Mouse (Mus musculus): Measurements from ENCODE around the gene Rhox3a.
"Not testable (repeated sequence)": the region's sequence is repeated elsewhere in the genome, so short reads cannot be mapped to it uniquely, and the experiment has no call there.

The Rhox3a gene

DNA sequence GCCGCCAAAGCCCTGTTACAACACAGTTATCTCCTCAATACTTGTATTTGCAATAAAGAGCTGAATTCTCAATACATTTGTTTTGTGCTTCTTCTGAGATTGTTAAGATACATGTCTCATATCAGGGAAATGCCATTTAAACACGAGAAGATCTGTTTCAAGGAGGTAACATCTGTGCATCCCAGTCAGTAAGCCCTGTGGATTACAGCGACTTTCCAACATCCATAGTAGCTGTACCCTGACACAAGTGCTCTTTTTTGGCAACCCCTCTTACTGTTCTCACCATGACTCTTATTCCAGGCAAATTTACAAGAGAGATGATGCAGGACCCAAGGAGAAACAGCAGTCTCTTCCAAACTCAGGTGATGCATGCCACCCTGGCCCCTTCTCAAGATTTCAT, at the start of gene Rhox3a:
Gene Rhox3a, plus strand, starts transcription at position 301 of the 400 bp plus-strand sequence.
- DNase-seq (ENCODE audit: low read depth, low spot score), result not testable (repeated sequence)

DNA sequence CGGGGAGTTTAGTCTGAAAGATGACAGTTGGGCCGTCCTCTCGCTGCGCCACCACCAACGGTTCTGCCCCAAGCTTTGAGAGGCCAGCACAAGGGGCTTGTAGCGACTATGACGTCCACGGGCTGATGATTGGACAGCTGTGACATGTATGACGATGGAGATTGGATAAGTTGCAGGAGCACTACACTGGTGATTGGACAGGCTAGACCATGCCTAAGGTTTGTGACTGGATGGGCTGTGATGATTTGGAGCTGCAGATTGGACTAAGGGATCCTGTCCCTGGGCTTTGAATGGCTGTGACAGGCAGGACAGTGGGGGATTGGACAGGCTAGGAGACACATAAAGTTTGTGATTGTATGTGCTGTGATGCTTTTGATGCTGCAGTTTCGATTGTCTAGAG, 38.8 kb upstream of the Rhox3a start, which contains the start of gene Gm9:
Gene Gm9, minus strand, starts transcription at position 101 of the 400 bp plus-strand sequence.
- DNase-seq (ENCODE audit: low read depth, low spot score), result no peak

DNA sequence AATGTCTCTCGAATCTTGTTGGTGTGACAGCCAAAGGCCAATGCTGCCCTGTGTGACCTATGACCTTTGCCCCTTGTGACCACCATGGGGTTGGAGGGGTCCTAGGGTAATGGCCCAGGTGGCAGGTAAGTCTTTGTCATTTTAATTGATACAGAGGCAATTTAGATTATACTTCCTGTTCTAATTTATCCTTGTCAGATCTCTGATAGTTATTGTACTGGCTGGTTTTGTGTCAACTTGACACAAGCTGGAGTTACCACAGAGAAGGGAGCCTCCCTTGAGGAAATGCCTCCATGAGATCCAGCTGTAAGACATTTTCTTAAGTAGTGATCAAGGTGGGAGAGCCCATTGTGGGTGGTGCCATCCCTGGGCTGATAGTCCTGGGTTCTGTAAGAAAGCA, 27.6 kb upstream of the Rhox3a start, which contains the start of gene Rhox1:
Gene Rhox1, minus strand, starts transcription at position 101 of the 400 bp plus-strand sequence.
- DNase-seq (ENCODE audit: low read depth, low spot score), result not testable (repeated sequence)

DNA sequence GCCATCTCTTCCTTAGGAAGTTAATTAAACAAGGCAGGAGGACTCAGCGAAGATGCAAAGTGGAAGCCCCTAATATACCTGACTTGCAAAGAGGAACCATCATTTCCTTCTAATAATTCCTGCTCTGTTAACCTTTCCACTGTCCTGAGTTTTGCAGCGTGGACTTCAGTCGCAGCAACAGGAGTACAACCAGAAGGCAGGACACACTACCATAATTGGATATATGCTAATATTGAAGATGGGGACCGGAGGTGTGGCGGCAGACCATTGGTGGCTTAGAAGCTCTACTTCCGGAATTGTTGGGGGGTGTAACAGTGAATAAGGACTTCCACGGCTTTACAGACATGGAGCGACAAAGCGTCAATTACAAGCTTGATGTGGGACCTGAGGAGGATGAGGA, 5.0 kb upstream of the Rhox3a start, which contains the start of gene Rhox2a:
Gene Rhox2a, plus strand, starts transcription at position 301 of the 400 bp plus-strand sequence.
- DNase-seq (ENCODE audit: low read depth, low spot score), result not testable (repeated sequence)

DNA sequence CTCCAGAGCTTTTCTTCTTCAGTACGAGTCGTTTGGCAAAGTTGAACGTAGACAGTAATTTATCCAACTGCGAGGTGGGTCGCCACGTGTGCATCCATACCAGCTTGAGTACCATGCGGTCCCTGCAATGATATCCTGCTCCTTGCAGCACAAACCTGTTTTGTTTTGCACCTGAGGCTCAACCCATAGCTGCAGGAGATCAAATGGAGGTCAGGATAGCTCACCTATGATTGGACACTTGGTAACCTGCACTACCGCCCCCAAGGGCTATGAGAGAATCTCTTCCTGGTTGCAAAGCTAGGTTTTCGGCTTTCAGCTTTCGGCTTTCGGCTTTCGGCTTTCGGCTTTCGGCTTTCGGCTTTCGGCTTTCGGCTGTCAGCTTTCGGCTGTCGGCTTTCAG, 15.3 kb downstream of the Rhox3a start, which contains the start of gene Rhox4a:
Gene Rhox4a, plus strand, starts transcription at position 301 of the 400 bp plus-strand sequence.
- DNase-seq (ENCODE audit: low read depth, low spot score), result not testable (repeated sequence)
